Mouse (Mus musculus) liver, embryonic 14.5 days (tissue): ENCODE measurements around the gene H2-Ab1.

Experiments used
- CTCF ChIP-seq: IDR thresholded peaks from 2 replicates; pipeline ENCODE4 v1.5.1; 2016; ENCODE audit warnings: antibody characterized with exemption, low read depth, control low read depth
- EP300 ChIP-seq: IDR thresholded peaks from 2 replicates; pipeline ENCODE4 v1.6.1; 2016; ENCODE audit warnings: antibody characterized with exemption, low read depth

GRCm38 (mm10) chr17:34261502-34261901 is 4.0 kb downstream of the H2-Ab1 start:
- TF ChIP-seq CTCF (no peak), EP300 (no peak)
